Mouse (Mus musculus) ovary, postnatal 14 days (tissue): ENCODE data around the gene Tcea3.

ENCODE experiments used
- DNase-seq: peaks from one replicate; pipeline ENCODE4 v3.0.0; 2022; ENCODE audit warnings: low spot score

The Tcea3 gene

GRCm38 (mm10) chr4:136247729-136248463 lies at the start of gene Tcea3:
Tcea3 (plus strand) TSS chr4:136247729.
- no peak for DNase-seq

- no peak for DNase-seq
These were observed 48.7 kb upstream of the Tcea3 start for GRCm38 (mm10) chr4:136198846-136199245.

GRCm38 (mm10) chr4:136199562-136200292 lies 47.8 kb upstream of the Tcea3 start:
- DNase-seq: no peak

GRCm38 (mm10) chr4:136202509-136202908 lies 45.0 kb upstream of the Tcea3 start:
- DNase-seq: peak; percentile 75

- DNase-seq: no peak
These were observed 42.8 kb upstream of the Tcea3 start for GRCm38 (mm10) chr4:136204775-136205174.

GRCm38 (mm10) chr4:136206033-136206893 lies 41.3 kb upstream of the Tcea3 start, which contains the start of gene Asap3:
Asap3 (plus strand) TSS chr4:136206365.
- peak; percentile 97 for DNase-seq

GRCm38 (mm10) chr4:136206943-136207342 lies 40.6 kb upstream of the Tcea3 start:
- no peak for DNase-seq

- DNase-seq: no peak
These were observed 36.6 kb upstream of the Tcea3 start for GRCm38 (mm10) chr4:136210931-136211330.

- no peak for DNase-seq
These were observed 33.9 kb upstream of the Tcea3 start for GRCm38 (mm10) chr4:136213629-136214028.

GRCm38 (mm10) chr4:136214828-136215227 lies 32.7 kb upstream of the Tcea3 start:
- DNase-seq: no peak

- DNase-seq: no peak
These were observed 32.0 kb upstream of the Tcea3 start for GRCm38 (mm10) chr4:136215576-136215975.

GRCm38 (mm10) chr4:136217063-136217462 lies 30.5 kb upstream of the Tcea3 start:
- no peak for DNase-seq

GRCm38 (mm10) chr4:136218595-136219214 lies 28.8 kb upstream of the Tcea3 start:
- DNase-seq: peak; percentile 69

- DNase-seq: no peak
These were observed 27.3 kb upstream of the Tcea3 start for GRCm38 (mm10) chr4:136220133-136220775.

- DNase-seq: no peak
These were observed 23.8 kb upstream of the Tcea3 start for GRCm38 (mm10) chr4:136223549-136224239.

- no peak for DNase-seq
These were observed 23.3 kb upstream of the Tcea3 start for GRCm38 (mm10) chr4:136224240-136224559.

- DNase-seq: no peak
These were observed 22.7 kb upstream of the Tcea3 start for GRCm38 (mm10) chr4:136224677-136225460.

- DNase-seq: no peak
These were observed 20.1 kb upstream of the Tcea3 start for GRCm38 (mm10) chr4:136227408-136227807.

GRCm38 (mm10) chr4:136228640-136229039 lies 18.9 kb upstream of the Tcea3 start:
- no peak for DNase-seq

- DNase-seq: no peak
These were observed 8.9 kb upstream of the Tcea3 start for GRCm38 (mm10) chr4:136238669-136239068.
